Mouse (Mus musculus): ENCODE measurements at regions not wholly inside any gene's neighbourhood (a gene's known extent, or its start where the extent isn't known, plus 50 kb on each side); places are given as distances from the start of the nearest gene placed in this dataset.

GRCm38 (mm10) chr3:149405872-149406271 is 415.5 kb upstream of the Adgrl2 start:
- no peak overlapping the region for H3K27ac ChIP-seq (replicated peaks; ENCODE audit: low read depth, low read length)
- no peak for ATAC-seq (ENCODE audit: low read depth)
- H3K4me1 ChIP-seq (ENCODE audit: control insufficient read depth, insufficient read depth, low read length) = peaks cover 4% of the 10 kb centered on the region; the same call in 1 of the 2 replicates
- no peaks in the 10 kb centered on the region for H3K9me3 ChIP-seq (ENCODE audit: control insufficient read depth, low read length)
- 59% methylated on average over 3 of the region's 3 CpGs for WGBS
- H3K9ac ChIP-seq (ENCODE audit: low read depth, low read length) = no peak overlapping the region
- no peaks in the 10 kb centered on the region for H3K36me3 ChIP-seq (ENCODE audit: control insufficient read depth, insufficient read depth, low read length)
- no peaks in the 10 kb centered on the region for H3K27me3 ChIP-seq (replicated peaks; ENCODE audit: control insufficient read depth, insufficient read depth, low read length)
- no peak overlapping the region for H3K4me3 ChIP-seq (ENCODE audit: low read depth, low read length)
- no peak overlapping the region for H3K4me2 ChIP-seq (ENCODE audit: low read depth, low read length)
- DNase-seq (ENCODE audit: low spot score) = no peak

GRCm38 (mm10) chr3:149404691-149405090 is 414.3 kb upstream of the Adgrl2 start:
- WGBS = 92% methylated on average over 14 of the region's 14 CpGs
- Histone ChIP-seq H3K27ac (replicated peaks; ENCODE audit: low read depth, low read length) (no peak overlapping the region), H3K36me3 (ENCODE audit: control insufficient read depth, insufficient read depth, low read length) (no peaks in the 10 kb centered on the region), H3K4me3 (ENCODE audit: low read depth, low read length) (no peak overlapping the region), H3K4me2 (ENCODE audit: low read depth, low read length) (no peak overlapping the region), H3K27me3 (replicated peaks; ENCODE audit: control insufficient read depth, insufficient read depth, low read length) (no peaks in the 10 kb centered on the region), H3K9me3 (ENCODE audit: control insufficient read depth, low read length) (no peaks in the 10 kb centered on the region), H3K9ac (ENCODE audit: low read depth, low read length) (no peak overlapping the region), H3K4me1 (ENCODE audit: control insufficient read depth, insufficient read depth, low read length) (peaks cover 4% of the 10 kb centered on the region; the same call in 1 of the 2 replicates)
- ATAC-seq (ENCODE audit: low read depth) (no peak), DNase-seq (ENCODE audit: low spot score) (no peak)

GRCm38 (mm10) chr3:149402496-149402895 is 412.1 kb upstream of the Adgrl2 start:
- DNase-seq (ENCODE audit: low spot score) (no peak), ATAC-seq (ENCODE audit: low read depth) (no peak)
- Histone ChIP-seq H3K36me3 (ENCODE audit: control insufficient read depth, insufficient read depth, low read length) (no peaks in the 10 kb centered on the region), H3K9me3 (ENCODE audit: control insufficient read depth, low read length) (no peaks in the 10 kb centered on the region), H3K27me3 (replicated peaks; ENCODE audit: control insufficient read depth, insufficient read depth, low read length) (no peaks in the 10 kb centered on the region), H3K27ac (replicated peaks; ENCODE audit: low read depth, low read length) (no peak overlapping the region), H3K4me1 (ENCODE audit: control insufficient read depth, insufficient read depth, low read length) (peaks cover 3% of the 10 kb centered on the region; the same call in 1 of the 2 replicates), H3K4me3 (ENCODE audit: low read depth, low read length) (no peak overlapping the region), H3K4me2 (ENCODE audit: low read depth, low read length) (no peak overlapping the region), H3K9ac (ENCODE audit: low read depth, low read length) (no peak overlapping the region)
- WGBS = 71% methylated on average over 8 of the region's 9 CpGs

GRCm38 (mm10) chr3:149395082-149395481 is 404.7 kb upstream of the Adgrl2 start:
- no peaks in the 10 kb centered on the region for H3K36me3 ChIP-seq (ENCODE audit: control insufficient read depth, insufficient read depth, low read length)

GRCm38 (mm10) chr3:149393317-149394172 is 403.2 kb upstream of the Adgrl2 start:
- Histone ChIP-seq H3K27ac (replicated peaks; ENCODE audit: low read depth, low read length) (no peak overlapping the region), H3K27me3 (replicated peaks; ENCODE audit: control insufficient read depth, insufficient read depth, low read length) (no peaks in the 10 kb centered on the region), H3K36me3 (ENCODE audit: control insufficient read depth, insufficient read depth, low read length) (no peaks in the 10 kb centered on the region), H3K4me3 (ENCODE audit: low read depth, low read length) (no peak overlapping the region), H3K4me2 (ENCODE audit: low read depth, low read length) (no peak overlapping the region), H3K9me3 (ENCODE audit: control insufficient read depth, low read length) (no peaks in the 10 kb centered on the region), H3K4me1 (ENCODE audit: control insufficient read depth, insufficient read depth, low read length) (no peaks in the 10 kb centered on the region), H3K9ac (ENCODE audit: low read depth, low read length) (no peak overlapping the region)
- DNase-seq (ENCODE audit: low spot score) (no peak), ATAC-seq (ENCODE audit: low read depth) (no peak)
- WGBS = 68% methylated on average over 4 of the region's 4 CpGs

More at GRCm38 (mm10) chr3:149395082-149395481, 404.7 kb upstream of the Adgrl2 start:
- Histone ChIP-seq H3K27ac (replicated peaks; ENCODE audit: low read depth, low read length) (no peak overlapping the region), H3K9me3 (ENCODE audit: control insufficient read depth, low read length) (no peaks in the 10 kb centered on the region), H3K9ac (ENCODE audit: low read depth, low read length) (no peak overlapping the region), H3K4me2 (ENCODE audit: low read depth, low read length) (no peak overlapping the region), H3K27me3 (replicated peaks; ENCODE audit: control insufficient read depth, insufficient read depth, low read length) (no peaks in the 10 kb centered on the region), H3K4me1 (ENCODE audit: control insufficient read depth, insufficient read depth, low read length) (no peaks in the 10 kb centered on the region), H3K4me3 (ENCODE audit: low read depth, low read length) (no peak overlapping the region)
- no peak for ATAC-seq (ENCODE audit: low read depth)
- 34% methylated on average over 4 of the region's 4 CpGs for WGBS
- DNase-seq (ENCODE audit: low spot score) = no peak

- 92% methylated on average over 9 of the region's 9 CpGs for WGBS
- Histone ChIP-seq H3K4me1 (ENCODE audit: control insufficient read depth, insufficient read depth, low read length) (no peaks in the 10 kb centered on the region), H3K9ac (ENCODE audit: low read depth, low read length) (no peak overlapping the region), H3K36me3 (ENCODE audit: control insufficient read depth, insufficient read depth, low read length) (no peaks in the 10 kb centered on the region), H3K9me3 (ENCODE audit: control insufficient read depth, low read length) (no peaks in the 10 kb centered on the region), H3K4me2 (ENCODE audit: low read depth, low read length) (no peak overlapping the region), H3K4me3 (ENCODE audit: low read depth, low read length) (no peak overlapping the region), H3K27ac (replicated peaks; ENCODE audit: low read depth, low read length) (no peak overlapping the region), H3K27me3 (replicated peaks; ENCODE audit: control insufficient read depth, insufficient read depth, low read length) (no peaks in the 10 kb centered on the region)
- DNase-seq (ENCODE audit: low spot score) (no peak), ATAC-seq (ENCODE audit: low read depth) (no peak)
Observed at GRCm38 (mm10) chr3:149392164-149392563, 401.8 kb upstream of the Adgrl2 start.

- H3K36me3 ChIP-seq (ENCODE audit: control insufficient read depth, insufficient read depth, low read length) = no peaks in the 10 kb centered on the region
- no peaks in the 10 kb centered on the region for H3K4me1 ChIP-seq (ENCODE audit: control insufficient read depth, insufficient read depth, low read length)
- H3K9ac ChIP-seq (ENCODE audit: low read depth, low read length) = no peak overlapping the region
- DNase-seq (ENCODE audit: low spot score) (peak; percentile 25), ATAC-seq (ENCODE audit: low read depth) (no peak)
- H3K27ac ChIP-seq (replicated peaks; ENCODE audit: low read depth, low read length) = no peak overlapping the region
- H3K9me3 ChIP-seq (ENCODE audit: control insufficient read depth, low read length) = no peaks in the 10 kb centered on the region
- WGBS = 18% methylated on average over 3 of the region's 3 CpGs
- no peak overlapping the region for H3K4me3 ChIP-seq (ENCODE audit: low read depth, low read length)
- no peaks in the 10 kb centered on the region for H3K27me3 ChIP-seq (replicated peaks; ENCODE audit: control insufficient read depth, insufficient read depth, low read length)
- H3K4me2 ChIP-seq (ENCODE audit: low read depth, low read length) = no peak overlapping the region
Observed at GRCm38 (mm10) chr3:149387537-149387936, 397.2 kb upstream of the Adgrl2 start.

- no peak overlapping the region for H3K27ac ChIP-seq (replicated peaks; ENCODE audit: low read depth, low read length)
- no peaks in the 10 kb centered on the region for H3K27me3 ChIP-seq (replicated peaks; ENCODE audit: control insufficient read depth, insufficient read depth, low read length)
- ATAC-seq (ENCODE audit: low read depth) = no peak
- no peaks in the 10 kb centered on the region for H3K36me3 ChIP-seq (ENCODE audit: control insufficient read depth, insufficient read depth, low read length)
- H3K9me3 ChIP-seq (ENCODE audit: control insufficient read depth, low read length) = no peaks in the 10 kb centered on the region
- H3K9ac ChIP-seq (ENCODE audit: low read depth, low read length) = no peak overlapping the region
- 66% methylated on average over 2 of the region's 2 CpGs for WGBS
- no peak for DNase-seq (ENCODE audit: low spot score)
- 0 out of 2 replicates have a peak, but pooled peaks cover 4% of the 10 kb centered on the region for H3K4me1 ChIP-seq (ENCODE audit: control insufficient read depth, insufficient read depth, low read length)
- no peak overlapping the region for H3K4me2 ChIP-seq (ENCODE audit: low read depth, low read length)
- no peak overlapping the region for H3K4me3 ChIP-seq (ENCODE audit: low read depth, low read length)
Observed at GRCm38 (mm10) chr3:149386027-149386426, 395.7 kb upstream of the Adgrl2 start.

- Histone ChIP-seq H3K36me3 (ENCODE audit: control insufficient read depth, insufficient read depth, low read length) (no peaks in the 10 kb centered on the region), H3K27me3 (replicated peaks; ENCODE audit: control insufficient read depth, insufficient read depth, low read length) (no peaks in the 10 kb centered on the region), H3K27ac (replicated peaks; ENCODE audit: low read depth, low read length) (no peak overlapping the region), H3K4me2 (ENCODE audit: low read depth, low read length) (no peak overlapping the region), H3K4me3 (ENCODE audit: low read depth, low read length) (no peak overlapping the region), H3K4me1 (ENCODE audit: control insufficient read depth, insufficient read depth, low read length) (0 out of 2 replicates have a peak, but pooled peaks cover 4% of the 10 kb centered on the region), H3K9ac (ENCODE audit: low read depth, low read length) (no peak overlapping the region), H3K9me3 (ENCODE audit: control insufficient read depth, low read length) (no peaks in the 10 kb centered on the region)
- WGBS = 48% methylated on average over 6 of the region's 6 CpGs
- ATAC-seq (ENCODE audit: low read depth) (no peak), DNase-seq (ENCODE audit: low spot score) (no peak)
Observed at GRCm38 (mm10) chr3:149385336-149385735, 395.0 kb upstream of the Adgrl2 start.
